Mouse (Mus musculus) midbrain, embryonic 16.5 days (tissue): ENCODE measurements at regions not wholly inside any gene's neighbourhood (a gene's known extent, or its start where the extent isn't known, plus 50 kb on each side); places are given as distances from the start of the nearest gene placed in this dataset.
"Not testable (repeated sequence)": the region's sequence is repeated elsewhere in the genome, so short reads cannot be mapped to it uniquely, and the experiment has no call there.

Experiments used
- ATAC-seq: fragments of 200-750 bp; cut with Nextera tagmentation; 2 replicates; pipeline ENCODE4 v1.8.0; 2017; ENCODE audit warnings: moderate TSS enrichment
- H3K27ac ChIP-seq: fragments of 300-500 bp; sonication (generic); 2 replicates; pipeline ENCODE4 v1.5.1; 2014; ENCODE audit warnings: mild to moderate bottlenecking, low read length, mixed read lengths
- H3K27me3 ChIP-seq: fragments of 300-500 bp; sonication (generic); 2 replicates; pipeline ENCODE4 v1.6.1; 2014; ENCODE audit warnings: low read depth, low read length, mixed read lengths; ENCODE audit not compliant: control insufficient read depth, insufficient read depth
- H3K36me3 ChIP-seq: fragments of 300-500 bp; sonication (generic); 2 replicates; pipeline ENCODE4 v1.6.1; 2014; ENCODE audit warnings: mild to moderate bottlenecking, low read length, moderate library complexity, mixed read lengths; ENCODE audit not compliant: control insufficient read depth, insufficient read depth
- H3K4me1 ChIP-seq: fragments of 300-500 bp; sonication (generic); 2 replicates; pipeline ENCODE4 v1.6.1; 2014; ENCODE audit warnings: mild to moderate bottlenecking, low read length, mixed read lengths; ENCODE audit not compliant: control insufficient read depth, insufficient read depth
- H3K4me2 ChIP-seq: fragments of 300-500 bp; sonication (generic); 2 replicates; pipeline ENCODE4 v1.6.1; 2014; ENCODE audit warnings: mild to moderate bottlenecking, low read length, mixed read lengths
- H3K4me3 ChIP-seq: fragments of 300-500 bp; sonication (generic); 2 replicates; pipeline ENCODE4 v1.5.1; 2014; ENCODE audit warnings: low read depth, mild to moderate bottlenecking, low read length, moderate library complexity, mixed read lengths
- H3K9ac ChIP-seq: fragments of 300-500 bp; sonication (generic); 2 replicates; pipeline ENCODE4 v1.6.1; 2014; ENCODE audit warnings: low read depth, low read length, mixed read lengths
- H3K9me3 ChIP-seq: fragments of 300-500 bp; sonication (generic); replicated peaks from 2 replicates; pipeline ENCODE4 v1.6.1; 2014; ENCODE audit warnings: mild to moderate bottlenecking, low read length, mixed read lengths; ENCODE audit not compliant: control insufficient read depth, poor library complexity, severe bottlenecking
- WGBS: fragments of 180-500 bp; shearing (Covaris S2); extraction: QIAGEN DNeasy Blood & Tissue Kit; methylation state at CpG from one replicate; pipeline ENCODE4 v1.1.7; 2014; 5-methylcytosine and 5-hydroxymethylcytosine counted together

GRCm38 (mm10) chr3:124193331-124193730 lies 127.3 kb upstream of the Tram1l1 start:
- H3K36me3 ChIP-seq, H3K9ac ChIP-seq, H3K27ac ChIP-seq, H3K9me3 ChIP-seq, H3K4me3 ChIP-seq, H3K4me2 ChIP-seq, H3K4me1 ChIP-seq, ATAC-seq, H3K27me3 ChIP-seq: not testable (repeated sequence)
- WGBS, result 77% methylated on average over 6 of the region's 6 CpGs

- not testable (repeated sequence) for H3K36me3 ChIP-seq, H3K4me3 ChIP-seq, H3K4me1 ChIP-seq, ATAC-seq, H3K27me3 ChIP-seq, H3K27ac ChIP-seq, H3K4me2 ChIP-seq, H3K9ac ChIP-seq, H3K9me3 ChIP-seq
- WGBS, result 85% methylated on average over 9 of the region's 9 CpGs
Observed at GRCm38 (mm10) chr3:124200226-124200940, 120.3 kb upstream of the Tram1l1 start.

- WGBS, result 86% methylated on average over 2 of the region's 2 CpGs
- Histone ChIP-seq H3K4me3 (no peak overlapping the region), H3K27me3 (no peaks in the 10 kb centered on the region), H3K27ac (no peak overlapping the region), H3K36me3 (no peaks in the 10 kb centered on the region), H3K4me1 (no peaks in the 10 kb centered on the region), H3K9ac (no peak overlapping the region), H3K9me3 (no peaks in the 10 kb centered on the region), H3K4me2 (no peak overlapping the region)
- no peak for ATAC-seq
Observed at GRCm38 (mm10) chr3:124217131-124217530, 103.5 kb upstream of the Tram1l1 start.

DNA sequence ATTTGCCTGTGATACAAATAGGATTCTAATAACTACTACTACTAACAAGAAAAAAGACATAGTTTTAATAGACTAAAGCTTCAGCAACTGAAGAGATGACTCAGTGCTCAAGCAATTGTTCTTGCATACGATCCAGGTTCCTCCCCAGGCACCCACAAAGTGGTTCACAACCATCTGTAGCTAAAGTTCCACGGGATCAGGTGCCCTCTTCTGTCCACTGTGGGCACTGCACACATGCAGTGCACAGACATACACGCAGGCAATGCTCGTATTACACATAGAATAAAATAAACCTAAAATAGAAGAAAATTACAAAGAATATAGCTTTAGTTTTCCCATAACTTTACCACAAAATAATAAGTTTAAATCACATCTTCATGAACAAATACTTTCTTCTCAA lies 94.7 kb upstream of the Tram1l1 start:
- Histone ChIP-seq H3K27me3 (no peaks in the 10 kb centered on the region), H3K4me2 (no peak overlapping the region), H3K4me3 (no peak overlapping the region), H3K9ac (no peak overlapping the region), H3K27ac (no peak overlapping the region), H3K4me1 (no peaks in the 10 kb centered on the region), H3K36me3 (no peaks in the 10 kb centered on the region), H3K9me3 (no peaks in the 10 kb centered on the region; the same call in 1 of the 2 replicates)
- ATAC-seq, result no peak
- WGBS, result 84% methylated on average over 4 of the region's 4 CpGs

DNA sequence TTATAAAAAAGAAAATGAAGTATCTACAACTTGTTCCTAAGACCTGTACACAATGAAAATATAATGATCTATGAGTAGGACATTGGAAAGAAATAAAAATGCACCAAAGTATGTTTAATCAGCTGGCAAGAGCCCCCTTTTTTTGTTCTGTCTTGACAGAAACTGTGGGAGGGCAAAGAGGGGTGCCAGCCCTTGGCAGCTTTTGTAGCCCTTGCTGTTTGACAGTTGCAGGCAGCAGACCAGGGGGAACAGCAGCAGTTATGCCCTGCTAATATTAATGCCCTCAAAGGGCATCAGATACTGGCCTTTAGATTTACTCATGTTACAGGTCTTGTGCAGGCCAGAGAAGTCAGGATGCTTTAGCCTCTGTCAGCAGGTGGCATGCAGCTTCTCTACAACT lies 93.0 kb upstream of the Tram1l1 start:
- Histone ChIP-seq H3K4me1 (no peaks in the 10 kb centered on the region), H3K9ac (no peak overlapping the region), H3K4me2 (no peak overlapping the region), H3K27me3 (no peaks in the 10 kb centered on the region), H3K36me3 (no peaks in the 10 kb centered on the region), H3K9me3 (no peaks in the 10 kb centered on the region; the same call in 1 of the 2 replicates), H3K4me3 (no peak overlapping the region), H3K27ac (no peak overlapping the region)
- ATAC-seq, result no peak

DNA sequence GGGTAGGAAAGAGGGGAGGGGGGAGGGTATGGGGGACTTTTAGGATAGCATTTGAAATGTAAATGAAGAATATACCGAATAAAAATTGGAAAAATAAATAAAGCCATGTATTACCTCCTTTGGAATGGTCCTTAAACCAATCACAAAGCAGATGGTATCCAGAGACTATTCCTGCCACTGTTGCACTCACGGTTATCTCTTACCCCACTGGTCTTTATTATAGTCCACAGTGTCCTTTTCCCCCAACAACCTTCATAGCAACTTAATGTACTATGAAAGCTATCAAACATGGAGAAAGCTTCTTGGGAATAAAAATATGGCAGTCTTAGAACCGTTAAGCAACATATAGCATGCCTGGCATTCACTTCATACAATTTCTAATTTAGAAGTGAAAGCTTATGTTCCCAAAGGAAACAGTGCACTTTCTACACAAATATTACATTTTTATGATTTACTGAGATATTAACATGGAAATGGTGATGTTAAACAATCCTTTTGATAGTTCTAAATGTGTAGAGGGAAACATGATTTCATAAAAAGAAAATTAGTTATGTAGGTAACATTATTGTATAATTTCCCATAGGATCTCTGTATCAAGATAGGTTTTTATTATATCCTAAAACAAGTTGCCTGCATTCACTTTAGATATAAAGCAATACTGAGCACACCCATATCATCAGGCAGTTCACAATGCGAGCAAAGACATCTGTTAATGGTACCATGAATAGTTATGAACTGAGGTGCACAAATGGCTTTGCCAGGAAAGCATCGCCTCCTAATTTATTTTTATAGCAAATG lies 79.5 kb upstream of the Tram1l1 start:
- 71% methylated on average over 5 of the region's 5 CpGs for WGBS
- no peak overlapping the region for H3K4me2 ChIP-seq
- H3K27me3 ChIP-seq, result no peaks in the 10 kb centered on the region
- no peak overlapping the region for H3K27ac ChIP-seq
- no peaks in the 10 kb centered on the region for H3K4me1 ChIP-seq
- no peak overlapping the region for H3K4me3 ChIP-seq
- no peaks in the 10 kb centered on the region for H3K9me3 ChIP-seq
- no peak for ATAC-seq
- no peak overlapping the region for H3K9ac ChIP-seq
- no peaks in the 10 kb centered on the region for H3K36me3 ChIP-seq

DNA sequence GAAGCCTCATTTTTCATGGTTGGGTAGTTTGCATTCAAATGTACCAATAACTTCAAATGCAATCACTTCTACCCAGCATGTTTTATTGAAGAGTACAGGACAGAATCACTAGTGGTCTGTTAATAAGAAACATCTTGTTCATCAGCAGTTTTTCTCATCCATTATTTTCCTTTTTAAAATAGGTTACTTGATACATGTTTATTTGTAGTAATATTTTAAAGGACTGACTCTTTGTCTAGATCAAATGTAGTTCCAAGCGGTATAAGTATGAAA lies 79.0 kb upstream of the Tram1l1 start:
- 87% methylated on average over 1 of the region's 1 CpGs for WGBS
- Histone ChIP-seq H3K4me1 (no peaks in the 10 kb centered on the region), H3K27ac (no peak overlapping the region), H3K27me3 (no peaks in the 10 kb centered on the region), H3K9me3 (no peaks in the 10 kb centered on the region), H3K36me3 (no peaks in the 10 kb centered on the region), H3K4me2 (no peak overlapping the region), H3K4me3 (no peak overlapping the region), H3K9ac (no peak overlapping the region)
- ATAC-seq, result no peak

DNA sequence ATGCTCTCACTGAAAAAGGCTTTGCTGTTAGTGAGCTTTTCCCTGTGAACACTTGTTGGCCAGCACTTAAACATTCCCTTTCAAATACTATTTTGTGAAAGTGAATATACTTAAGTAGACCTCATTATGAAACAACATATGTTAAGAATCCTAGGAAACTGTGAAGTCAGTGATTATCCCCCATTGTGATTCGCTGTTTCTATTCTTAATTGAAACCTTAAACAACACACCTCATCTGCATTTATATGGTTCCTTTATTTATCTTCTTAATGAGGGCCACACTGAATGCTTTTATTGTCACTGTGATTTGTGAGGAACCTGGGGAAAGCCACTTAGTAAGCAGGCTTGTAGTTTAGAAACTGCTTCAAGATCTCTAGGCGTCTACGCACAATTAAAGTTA lies 58.5 kb upstream of the Tram1l1 start:
- ATAC-seq, result no peak
- no peaks in the 10 kb centered on the region for H3K36me3 ChIP-seq
- H3K4me1 ChIP-seq, result no peaks in the 10 kb centered on the region
- 37% methylated on average over 3 of the region's 3 CpGs for WGBS
- H3K27me3 ChIP-seq, result no peaks in the 10 kb centered on the region
- no peak overlapping the region for H3K4me2 ChIP-seq
- H3K4me3 ChIP-seq, result no peak overlapping the region
- H3K9ac ChIP-seq, result no peak overlapping the region
- no peak overlapping the region for H3K27ac ChIP-seq
- no peaks in the 10 kb centered on the region for H3K9me3 ChIP-seq

- no peaks in the 10 kb centered on the region for H3K9me3 ChIP-seq
- H3K27me3 ChIP-seq, result no peaks in the 10 kb centered on the region
- H3K4me2 ChIP-seq, result no peak overlapping the region
- H3K4me1 ChIP-seq, result peaks cover 2% of the 10 kb centered on the region; the same call in 1 of the 2 replicates
- no peaks in the 10 kb centered on the region for H3K36me3 ChIP-seq
- no peak for ATAC-seq
- H3K4me3 ChIP-seq, result no peak overlapping the region
- no peak overlapping the region for H3K9ac ChIP-seq
- H3K27ac ChIP-seq, result no peak overlapping the region
- WGBS, result 30% methylated on average over 5 of the region's 5 CpGs
Observed at GRCm38 (mm10) chr3:124266821-124267220, 53.8 kb upstream of the Tram1l1 start.
